Mouse (Mus musculus) MEL (cell line): ENCODE measurements at regions not wholly inside any gene's neighbourhood (a gene's known extent, or its start where the extent isn't known, plus 50 kb on each side); places are given as distances from the start of the nearest gene placed in this dataset.

ENCODE experiments used
- DNase-seq: peaks from one replicate; pipeline ENCODE4 v3.0.0; 2011; ENCODE audit warnings: low read depth, low spot score
- H3K27ac ChIP-seq: 2 replicates; pipeline ENCODE4 v1.5.1; 2012; ENCODE audit warnings: low read depth, mild to moderate bottlenecking, control low read depth, low read length, moderate library complexity; ENCODE audit not compliant: control insufficient read depth
- H3K27me3 ChIP-seq, 2 experiments: fragments of 150-350 bp in 1 of 2; sonication (generic) in 1 of 2; 2 replicates each; pipeline ENCODE4 v1.6.1; 2012; ENCODE audit warnings: low read length in 2 of 2, mild to moderate bottlenecking in 2 of 2, improper control_type of control experiment in 1 of 2, moderate library complexity in 1 of 2; ENCODE audit not compliant: insufficient read depth in 2 of 2, control insufficient read depth in 1 of 2
- H3K36me3 ChIP-seq, 2 experiments: 2 replicates each; pipeline ENCODE4 v1.6.1; 2012 to 2014; ENCODE audit warnings: low read length in 2 of 2, improper control_type of control experiment in 1 of 2, inconsistent platforms in 1 of 2, mild to moderate bottlenecking in 1 of 2; ENCODE audit not compliant: insufficient read depth in 2 of 2, control insufficient read depth in 1 of 2
- H3K4me1 ChIP-seq, 2 experiments: fragments of 150-350 bp in 1 of 2; sonication (generic) in 1 of 2; 2 replicates each; pipeline ENCODE4 v1.6.1; 2012; ENCODE audit warnings: low read length in 2 of 2, improper control_type of control experiment in 1 of 2, mild to moderate bottlenecking in 1 of 2; ENCODE audit not compliant: insufficient read depth in 2 of 2, control insufficient read depth in 1 of 2
- H3K4me3 ChIP-seq, 2 experiments: fragments of 150-350 bp in 1 of 2; sonication (generic) in 1 of 2; 2 replicates each; pipeline ENCODE4 v1.5.1; 2012; ENCODE audit warnings: low read depth in 2 of 2, low read length in 2 of 2, mild to moderate bottlenecking in 2 of 2, moderate library complexity in 2 of 2, control low read depth in 1 of 2, improper control_type of control experiment in 1 of 2; ENCODE audit not compliant: control insufficient read depth in 1 of 2, insufficient read depth in 1 of 2
- H3K79me2 ChIP-seq: 2 replicates; pipeline ENCODE4 v1.6.1; 2012; ENCODE audit warnings: mild to moderate bottlenecking, low read length, moderate library complexity; ENCODE audit not compliant: control insufficient read depth, poor library complexity, insufficient read depth
- H3K9ac ChIP-seq: 2 replicates; pipeline ENCODE4 v1.6.1; 2012; ENCODE audit warnings: low read depth, mild to moderate bottlenecking, control low read depth, low read length, moderate library complexity; ENCODE audit not compliant: control insufficient read depth, poor library complexity, severe bottlenecking
- H3K9me3 ChIP-seq: fragments of 150-350 bp; sonication (generic); replicated peaks from 2 replicates; pipeline ENCODE4 v1.6.1; 2012; ENCODE audit warnings: mild to moderate bottlenecking, low read length, improper control_type of control experiment, moderate library complexity; ENCODE audit not compliant: insufficient read depth
- BHLHE40 ChIP-seq: IDR thresholded peaks from 2 replicates; pipeline ENCODE4 v1.6.1; 2012; ENCODE audit warnings: low read depth, mild to moderate bottlenecking, inconsistent platforms, low read length, improper control_type of control experiment, borderline replicate concordance
- CTCF ChIP-seq, 3 experiments: IDR thresholded peaks in 2 of 3; conservative IDR thresholded peaks in 1 of 3; 2 replicates each; pipeline ENCODE4 v1.5.1; 2011 to 2012; ENCODE audit warnings: low read length in 3 of 3, low read depth in 2 of 3, mild to moderate bottlenecking in 2 of 3, improper control_type of control experiment in 1 of 3, inconsistent platforms in 1 of 3, mixed read lengths in 1 of 3, moderate library complexity in 1 of 3; ENCODE audit not compliant: control insufficient read depth in 1 of 3, insufficient read depth in 1 of 3, poor library complexity in 1 of 3, severe bottlenecking in 1 of 3
- ELF1 ChIP-seq: IDR thresholded peaks from 2 replicates; pipeline ENCODE4 v1.6.1; 2014; ENCODE audit warnings: low read depth, mild to moderate bottlenecking, inconsistent platforms, low read length, improper control_type of control experiment, moderate library complexity
- EP300 ChIP-seq, 2 experiments: IDR thresholded peaks; 2 replicates each; pipeline ENCODE4 v1.6.1; 2011; ENCODE audit warnings: improper control_type of control experiment in 2 of 2, low read length in 2 of 2, low read depth in 1 of 2, mild to moderate bottlenecking in 1 of 2
- GABPA ChIP-seq: IDR thresholded peaks from 2 replicates; pipeline ENCODE4 v1.6.1; 2012; ENCODE audit warnings: low read depth, mild to moderate bottlenecking, inconsistent platforms, low read length, improper control_type of control experiment, moderate library complexity
- GATA1 ChIP-seq: IDR thresholded peaks from 2 replicates; pipeline ENCODE4 v1.6.1; 2011; ENCODE audit warnings: low read depth, low read length, improper control_type of control experiment
- HCFC1 ChIP-seq: IDR thresholded peaks from 2 replicates; pipeline ENCODE4 v1.6.1; 2012; ENCODE audit warnings: low read depth, mild to moderate bottlenecking, inconsistent platforms, low read length, improper control_type of control experiment, moderate library complexity
- KAT2A ChIP-seq: conservative IDR thresholded peaks from 2 replicates; pipeline ENCODE4 v1.6.1; 2012; ENCODE audit warnings: low read depth, low read length, improper control_type of control experiment, inconsistent platforms
- MAFK ChIP-seq: IDR thresholded peaks from 2 replicates; pipeline ENCODE4 v1.6.1; 2011; ENCODE audit warnings: low read depth, mild to moderate bottlenecking, low read length, improper control_type of control experiment, borderline replicate concordance
- MAZ ChIP-seq: IDR thresholded peaks from 2 replicates; pipeline ENCODE4 v1.6.1; 2012; ENCODE audit warnings: low read depth, mild to moderate bottlenecking, inconsistent platforms, low read length, improper control_type of control experiment
- MEF2A ChIP-seq: IDR thresholded peaks from 2 replicates; pipeline ENCODE4 v1.6.1; 2014; ENCODE audit warnings: low read depth, mild to moderate bottlenecking, inconsistent platforms, low read length, improper control_type of control experiment; ENCODE audit not compliant: poor library complexity, insufficient replicate concordance, severe bottlenecking; ENCODE audit errors: extremely low read depth
- MXI1 ChIP-seq: IDR thresholded peaks from 2 replicates; pipeline ENCODE4 v1.6.1; 2011; ENCODE audit warnings: mild to moderate bottlenecking, low read depth, low read length, improper control_type of control experiment
- MYB ChIP-seq: IDR thresholded peaks from 2 replicates; pipeline ENCODE4 v1.6.1; 2011; ENCODE audit warnings: mild to moderate bottlenecking, low read depth, low read length, improper control_type of control experiment
- MYC ChIP-seq: IDR thresholded peaks from 2 replicates; pipeline ENCODE4 v1.6.1; 2011; ENCODE audit warnings: low read depth, mild to moderate bottlenecking, low read length, improper control_type of control experiment, moderate library complexity
- NELFE ChIP-seq: IDR thresholded peaks from 2 replicates; pipeline ENCODE4 v1.6.1; 2011; ENCODE audit warnings: low read depth, low read length, improper control_type of control experiment
- POLR2A ChIP-seq, 2 experiments: IDR thresholded peaks; 2 replicates each; pipeline ENCODE4 v1.6.1; 2011 to 2012; ENCODE audit warnings: low read length in 2 of 2, mild to moderate bottlenecking in 2 of 2, control low read depth in 1 of 2, improper control_type of control experiment in 1 of 2, low read depth in 1 of 2, moderate library complexity in 1 of 2; ENCODE audit not compliant: control insufficient read depth in 1 of 2, insufficient read depth in 1 of 2, poor library complexity in 1 of 2
- POLR2AphosphoS5 ChIP-seq: IDR thresholded peaks from 2 replicates; pipeline ENCODE4 v1.6.1; 2012; ENCODE audit warnings: low read depth, borderline replicate concordance, mild to moderate bottlenecking, inconsistent platforms, low read length, moderate library complexity, mixed read lengths
- RAD21 ChIP-seq: IDR thresholded peaks from 2 replicates; pipeline ENCODE4 v1.6.1; 2011; ENCODE audit warnings: mild to moderate bottlenecking, low read depth, low read length, improper control_type of control experiment
- RCOR1 ChIP-seq: IDR thresholded peaks from 2 replicates; pipeline ENCODE4 v1.6.1; 2012; ENCODE audit warnings: low read depth, mild to moderate bottlenecking, inconsistent platforms, low read length, improper control_type of control experiment
- SMC3 ChIP-seq: IDR thresholded peaks from 2 replicates; pipeline ENCODE4 v1.6.1; 2011; ENCODE audit warnings: low read depth, low read length, improper control_type of control experiment
- TAL1 ChIP-seq: IDR thresholded peaks from 2 replicates; pipeline ENCODE4 v1.6.1; 2012; ENCODE audit warnings: mild to moderate bottlenecking, inconsistent platforms, low read length, moderate library complexity, mixed read lengths
- TBP ChIP-seq: IDR thresholded peaks from 2 replicates; pipeline ENCODE4 v1.8.0; 2011; ENCODE audit warnings: low read depth, low read length, improper control_type of control experiment
- TCF12 ChIP-seq: IDR thresholded peaks from 2 replicates; pipeline ENCODE4 v1.6.1; 2014; ENCODE audit warnings: low read depth, mild to moderate bottlenecking, inconsistent platforms, low read length, improper control_type of control experiment, moderate library complexity
- UBTF ChIP-seq: IDR thresholded peaks from 2 replicates; pipeline ENCODE4 v1.6.1; 2012; ENCODE audit warnings: low read depth, mild to moderate bottlenecking, inconsistent platforms, low read length, improper control_type of control experiment, moderate library complexity, borderline replicate concordance; ENCODE audit not compliant: insufficient read depth
- USF2 ChIP-seq, 2 experiments: IDR thresholded peaks; 2 replicates each; pipeline ENCODE4 v1.6.1; 2011 to 2012; ENCODE audit warnings: improper control_type of control experiment in 2 of 2, low read length in 2 of 2, borderline replicate concordance in 1 of 2, inconsistent platforms in 1 of 2, low read depth in 1 of 2, mild to moderate bottlenecking in 1 of 2; ENCODE audit not compliant: insufficient read depth in 1 of 2
- ZC3H11A ChIP-seq: IDR thresholded peaks from 2 replicates; pipeline ENCODE4 v1.6.1; 2012; ENCODE audit warnings: low read depth, mild to moderate bottlenecking, inconsistent platforms, low read length, improper control_type of control experiment
- ZKSCAN1 ChIP-seq: IDR thresholded peaks from 2 replicates; pipeline ENCODE4 v1.6.1; 2012; ENCODE audit warnings: low read depth, mild to moderate bottlenecking, inconsistent platforms, low read length, improper control_type of control experiment, moderate library complexity
- ZMIZ1 ChIP-seq: IDR thresholded peaks from 2 replicates; pipeline ENCODE4 v1.6.1; 2012; ENCODE audit warnings: low read depth, mild to moderate bottlenecking, inconsistent platforms, low read length, improper control_type of control experiment, moderate library complexity
- ZNF384 ChIP-seq: IDR thresholded peaks from 2 replicates; pipeline ENCODE4 v1.6.1; 2012; ENCODE audit warnings: low read depth, mild to moderate bottlenecking, inconsistent platforms, low read length, improper control_type of control experiment

DNA sequence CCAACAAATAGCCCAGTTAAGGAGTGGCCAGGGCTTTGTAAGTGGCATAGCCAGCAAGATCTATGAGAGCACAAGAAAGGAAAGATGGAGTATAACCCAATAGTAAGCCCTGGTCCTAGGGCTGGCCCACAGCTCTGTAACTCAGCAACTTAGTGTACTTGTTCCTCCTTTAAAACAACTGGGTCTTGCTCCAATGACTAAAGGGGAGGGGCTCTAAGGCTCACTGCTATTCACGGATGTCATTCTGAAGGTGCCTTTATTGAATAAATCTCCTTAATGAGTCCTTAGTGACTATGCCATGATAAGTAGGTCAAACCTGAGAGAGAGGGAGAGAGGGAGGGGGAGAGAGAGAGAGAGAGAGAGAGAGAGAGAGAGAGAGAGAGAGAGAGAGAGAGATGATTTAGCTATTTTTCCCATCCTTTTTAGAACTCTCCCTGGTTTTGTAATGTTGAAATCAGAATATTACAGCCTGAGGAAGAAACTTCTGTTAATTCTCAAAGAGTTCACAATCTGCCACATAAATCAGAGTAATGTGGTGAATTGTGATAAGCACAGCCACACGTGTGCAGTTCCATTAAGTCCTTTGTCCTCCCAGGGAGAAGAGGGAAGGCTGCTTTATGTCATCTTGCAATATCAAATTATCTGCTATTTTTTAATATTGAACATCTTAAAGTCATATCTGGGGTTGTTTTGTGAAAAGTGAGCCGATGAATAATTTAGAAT is 238.7 kb upstream of the Apob start:
- no peaks in the 10 kb centered on the region for H3K36me3 ChIP-seq
- no peaks in the 10 kb centered on the region for H3K9me3 ChIP-seq
- DNase-seq = no peak
- no peak overlapping the region for H3K27ac ChIP-seq
- no peak overlapping the region for H3K4me3 ChIP-seq
- H3K79me2 ChIP-seq = no peaks in the 10 kb centered on the region
- no peaks in the 10 kb centered on the region; a peak in 1 of 4 replicates for H3K27me3 ChIP-seq
- no peaks in the 10 kb centered on the region for H3K4me1 ChIP-seq
- no peak overlapping the region for H3K9ac ChIP-seq
- TF ChIP-seq HCFC1 (no peak), ZMIZ1 (no peak), ELF1 (no peak), MXI1 (no peak), KAT2A (no peak), NELFE (no peak), ZNF384 (no peak), RAD21 (no peak), MAZ (no peak), SMC3 (no peak), ZKSCAN1 (no peak), MAFK (no peak), POLR2AphosphoS5 (no peak), TCF12 (no peak), MEF2A (no peak), MYB (no peak)

DNA sequence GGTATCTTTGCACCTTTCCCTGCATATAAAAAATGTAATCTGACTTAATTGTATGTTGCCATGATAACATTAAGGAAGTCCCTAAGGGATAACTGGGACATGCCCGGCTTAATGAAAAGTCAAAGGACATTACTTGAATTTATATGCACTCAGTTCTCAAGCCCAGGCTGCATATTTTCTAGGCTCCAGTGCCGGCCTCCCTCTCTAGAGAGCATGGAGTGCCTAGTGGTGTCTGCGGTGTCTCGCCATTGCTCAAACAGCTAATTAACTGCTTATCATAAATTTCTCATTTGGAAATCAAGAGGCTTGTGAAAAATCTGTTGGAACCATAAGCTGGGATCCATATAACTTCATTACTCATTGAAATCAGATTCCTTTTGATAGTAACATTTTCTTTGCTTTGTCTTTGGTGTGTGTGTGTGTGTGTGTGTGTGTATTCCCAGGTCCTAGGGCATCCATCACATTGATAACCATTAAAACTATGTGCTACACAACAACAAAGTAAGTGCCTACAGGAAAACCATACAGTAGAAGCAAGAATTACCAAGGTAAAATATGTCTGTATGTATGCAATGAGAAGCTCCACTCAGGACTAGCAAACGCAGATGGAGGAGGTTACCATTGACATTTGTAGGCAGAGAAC is 238.0 kb upstream of the Apob start:
- no peaks in the 10 kb centered on the region; a peak in 1 of 4 replicates for H3K27me3 ChIP-seq
- H3K4me3 ChIP-seq = no peak overlapping the region
- TF ChIP-seq TBP (no peak), UBTF (no peak), HCFC1 (no peak), ZMIZ1 (no peak), MYC (no peak), RCOR1 (no peak), POLR2A (IDR thresholded peaks at IDR 0.05; ENCODE audit: control insufficient read depth in 1 of 2, insufficient read depth in 1 of 2, low read depth in 1 of 2, low read length in 2 of 2, poor library complexity in 1 of 2) (no peak), EP300 (IDR thresholded peaks at IDR 0.05; ENCODE audit: low read depth in 1 of 2, low read length in 2 of 2) (no peak), TCF12 (no peak), KAT2A (no peak), ZC3H11A (no peak), GABPA (no peak), TAL1 (no peak), RAD21 (no peak), BHLHE40 (no peak), USF2 (IDR thresholded peaks at IDR 0.05; ENCODE audit: borderline replicate concordance in 1 of 2, insufficient read depth in 1 of 2, low read depth in 1 of 2, low read length in 2 of 2) (no peak), GATA1 (no peak), CTCF (IDR thresholded peaks at IDR 0.05 in 2 of 3, conservative IDR thresholded peaks at IDR 0.05 in 1 of 3; ENCODE audit: control insufficient read depth in 1 of 3, insufficient read depth in 1 of 3, low read depth in 2 of 3, low read length in 3 of 3, poor library complexity in 1 of 3, severe bottlenecking in 1 of 3) (no peak)
- TF ChIP-seq, all 39 proteins: peak for 0
- Histone ChIP-seq H3K4me1 (no peaks in the 10 kb centered on the region), H3K9me3 (no peaks in the 10 kb centered on the region), H3K36me3 (no peaks in the 10 kb centered on the region), H3K27ac (no peak overlapping the region), H3K9ac (no peak overlapping the region), H3K79me2 (no peaks in the 10 kb centered on the region)
- no peak for DNase-seq
